Mouse (Mus musculus) heart, postnatal 10 days (tissue): ENCODE results near the gene Grik5. TPM values are rescaled to one million over a fixed set of nuclear protein-coding genes. Genes with fewer than 3 reads are reported as not detected.

Source experiments
- DNase-seq, 2 experiments: peaks; one replicate each; pipeline ENCODE4 v3.0.0; 2021
- intact Hi-C: fragments of 180-260 bp; cut with DNase I; formaldehyde crosslinking; loops from one replicate; pipeline ENCODE4 v1.15.1; 2025
- microRNA-seq, 2 experiments: library from miRNA; unstranded; fragments of <30 nt; microRNA quantifications; one replicate each; pipeline ENCODE4 v1.2.0; 2022
- total RNA-seq, 2 experiments: library from RNA; stranded (reverse); gene quantifications; 2 replicates each; pipeline ENCODE4 v1.2.3; 2021

Grik5 gene
- total RNA-seq, 2 experiments from 2014 or later = 9.0 to 9.5 TPM

GRCm38 (mm10) chr7:24964288-24964687, 107.9 kb downstream of the Grik5 start:
- intact Hi-C loops = loop anchor here (2.0 kb wide), 1 partner anchor 73 kb away; no protein-coding TSS in a partner anchor
- no peak for DNase-seq

Small RNA genes within 50 kb of the gene (microRNA-seq; reads per million reads assigned to microRNA genes)
- gene Mir6537 (0 to 0.47 reads per million in 2 experiments), gene Mir7046 (1.7 to 2.8 reads per million in 2 experiments), gene Mir7047 (0 reads per million in 2 experiments)

Other genes starting within 250 kb of the Grik5 start
- gene Gm9844, start 210.1 kb downstream of the Grik5 start, total RNA-seq = 1 to 10 TPM in 1 of 2 experiments, not detected in 1; 2.3 TPM
- gene Lypd4, start 202.4 kb downstream of the Grik5 start, total RNA-seq = not detected
- gene Dmrtc2, start 202.3 kb downstream of the Grik5 start, total RNA-seq = not detected
- gene Rps19, start 188.0 kb downstream of the Grik5 start, total RNA-seq = 100 to 1,000 TPM; 752 to 777 TPM
- gene Cd79a, start 175.0 kb downstream of the Grik5 start, total RNA-seq = 1 to 10 TPM; 1.3 to 1.8 TPM
- 10 to 100 TPM; 75.3 to 87.0 TPM for gene Arhgef1, start 169.4 kb downstream of the Grik5 start, total RNA-seq
- gene Gm4881, start 127.9 kb downstream of the Grik5 start, total RNA-seq = not detected
- gene Rabac1, start 99.6 kb downstream of the Grik5 start, total RNA-seq = 100 to 1,000 TPM; 292 to 300 TPM
- under 1 TPM; 0.43 to 0.72 TPM for gene Atp1a3, start 66.4 kb downstream of the Grik5 start, total RNA-seq
- gene Zfp574, start 221 bp upstream of the Grik5 start, total RNA-seq = 10 to 100 TPM; 12.1 to 13.6 TPM
- gene Pou2f2, start 107.4 kb upstream of the Grik5 start, total RNA-seq = under 1 TPM; 0.19 to 0.50 TPM
- gene Dedd2, start 148.3 kb upstream of the Grik5 start, total RNA-seq = 10 to 100 TPM; 14.2 TPM
- gene Zfp526, start 149.1 kb upstream of the Grik5 start, total RNA-seq = 10 to 100 TPM in 1 of 2 experiments, 1 to 10 TPM in 1; 8.7 to 11.4 TPM
- 10 to 100 TPM; 69.7 to 72.0 TPM for gene Gsk3a, start 165.5 kb upstream of the Grik5 start, total RNA-seq
- 10 to 100 TPM; 38.6 to 42.2 TPM for gene Erf, start 178.4 kb upstream of the Grik5 start, total RNA-seq
- 10 to 100 TPM; 88.4 to 90.5 TPM for gene Cic, start 195.4 kb upstream of the Grik5 start, total RNA-seq
- 10 to 100 TPM; 12.8 to 16.0 TPM for gene Pafah1b3, start 225.6 kb upstream of the Grik5 start, total RNA-seq
- not detected for gene Prr19, start 229.1 kb upstream of the Grik5 start, total RNA-seq
- gene Tmem145, start 233.8 kb upstream of the Grik5 start, total RNA-seq = not detected
- 10 to 100 TPM; 28.8 to 29.9 TPM for gene Megf8, start 244.8 kb upstream of the Grik5 start, total RNA-seq